Mouse (Mus musculus): ENCODE data around the gene Krt82. TPM values are rescaled to one million over a fixed set of nuclear protein-coding genes. Genes with fewer than 3 reads are reported as not detected.

The Krt82 gene
- not detected for total RNA-seq (2021)
- long read RNA-seq, experiment 1: 0 reads
- long read RNA-seq, experiment 2: 0 reads

DNA sequence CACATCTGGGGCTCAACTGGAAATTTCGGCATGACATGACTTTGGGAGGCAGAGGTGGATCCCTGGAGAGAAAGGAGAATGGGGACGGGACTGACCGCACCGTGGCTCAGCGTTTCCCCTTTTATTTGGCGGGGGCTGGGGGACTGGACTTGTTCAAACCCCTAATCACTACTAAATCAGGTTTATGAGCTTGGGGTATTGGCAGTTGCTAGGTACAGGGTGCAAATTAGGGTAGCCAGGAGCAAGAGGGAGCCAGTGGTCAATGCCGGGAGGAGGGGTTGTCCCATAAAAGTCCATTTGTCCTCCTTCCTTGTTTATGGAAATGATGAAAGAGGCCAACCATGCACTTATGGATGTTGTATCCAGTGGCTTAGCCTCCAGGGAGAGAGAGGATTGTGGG lies at the start of gene Krt82:
Krt82 (minus strand) TSS at position 101 of the 400 bp plus-strand sequence.
- intact Hi-C loops (cut with DNase I): no loop called here
- DNase-seq: no peak

- intact Hi-C loops (cut with DNase I): no loop called here
- DNase-seq: no peak
These were observed 48.7 kb upstream of the Krt82 start for GRCm38 (mm10) chr15:101599123-101599522.

GRCm38 (mm10) chr15:101588216-101588615 lies 37.7 kb upstream of the Krt82 start:
- DNase-seq: no peak
- intact Hi-C loops (cut with DNase I): no loop called here

DNA sequence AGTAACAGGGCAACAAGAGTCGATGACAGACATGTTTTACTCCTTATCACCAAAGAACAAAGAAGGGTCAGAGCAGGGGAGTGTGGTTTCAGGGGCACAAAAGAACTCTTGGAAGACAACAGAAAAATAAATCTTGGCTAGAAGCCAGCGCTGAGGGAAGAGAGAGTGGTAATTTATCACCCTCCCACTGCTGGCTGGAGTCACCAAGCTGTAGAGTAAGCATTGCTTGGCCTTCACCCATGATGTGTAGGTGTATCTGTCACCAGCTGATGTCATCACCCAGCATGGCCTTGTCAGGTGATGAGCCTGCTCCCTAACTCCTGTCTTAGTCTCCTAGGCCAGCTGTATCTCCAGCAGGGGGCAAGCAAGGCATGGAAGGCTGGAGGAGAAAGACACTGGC lies 34.0 kb upstream of the Krt82 start:
- DNase-seq: no peak
- intact Hi-C loops (cut with DNase I): no loop called here

DNA sequence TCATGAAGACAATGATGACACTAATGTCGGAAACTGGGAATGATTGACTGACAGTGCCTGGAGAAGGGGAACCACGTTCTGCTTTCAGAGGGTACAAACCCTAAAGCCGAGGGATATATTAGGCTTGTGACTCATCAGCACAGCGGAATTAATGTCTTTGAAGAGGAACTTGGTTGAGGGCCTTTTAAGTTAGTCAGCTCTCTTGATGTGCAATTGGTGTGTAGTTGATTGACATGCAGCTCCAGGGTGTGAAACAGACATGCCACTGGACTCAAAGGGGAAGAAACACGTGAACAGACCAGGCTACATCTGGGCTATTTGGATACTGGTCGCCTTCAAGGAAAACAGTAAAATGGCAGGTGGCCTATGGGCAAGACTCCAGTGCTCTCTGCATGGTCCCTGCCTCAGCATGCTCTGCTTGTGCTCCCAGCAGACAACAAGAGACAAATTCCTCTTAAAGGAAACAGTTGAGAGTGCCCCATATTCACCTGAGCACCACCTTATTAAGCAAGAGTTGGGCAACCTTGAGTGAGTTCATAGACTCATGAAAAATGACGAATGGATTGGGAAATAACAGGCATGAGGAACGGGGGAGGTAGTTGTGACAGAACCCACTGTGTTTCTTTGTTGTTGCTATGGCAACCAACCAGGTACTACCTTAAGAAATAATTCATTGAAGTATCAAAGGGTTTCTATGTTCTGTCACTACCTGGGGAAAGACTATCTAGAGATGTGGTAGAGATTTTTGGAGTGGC lies 32.9 kb upstream of the Krt82 start:
- DNase-seq: no peak

DNA sequence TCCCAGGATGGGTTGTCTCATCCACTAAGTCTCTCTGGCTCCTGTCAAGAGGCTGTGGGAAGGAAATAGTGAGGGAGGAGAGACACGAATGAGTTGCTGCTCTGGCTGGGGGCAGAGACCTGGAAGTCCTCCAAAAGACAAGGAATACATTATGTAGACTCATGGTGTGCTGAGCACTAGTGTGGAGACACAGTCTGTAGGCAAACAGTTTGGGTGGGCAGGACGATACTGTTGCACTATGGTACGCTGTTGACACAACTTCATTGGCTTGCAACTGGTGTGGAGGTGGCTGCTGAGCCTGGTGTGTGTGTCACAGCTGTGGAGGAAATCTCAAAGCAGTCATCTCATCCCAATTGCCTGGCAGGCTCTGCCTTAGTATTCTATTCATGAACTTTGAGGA lies 31.2 kb upstream of the Krt82 start:
- intact Hi-C loops (cut with DNase I): no loop called here
- DNase-seq: no peak

More for the DNA sequence above, 32.9 kb upstream of the Krt82 start:
- intact Hi-C loops (cut with DNase I): no loop called here

- intact Hi-C loops (cut with DNase I): no loop called here
- DNase-seq: no peak
These were observed 25.0 kb upstream of the Krt82 start for GRCm38 (mm10) chr15:101575506-101575905.

- intact Hi-C loops (cut with DNase I): no loop called here
These were observed 23.4 kb upstream of the Krt82 start, which contains the start of gene Krt75 for GRCm38 (mm10) chr15:101573796-101574345. TSS of gene Krt75 (minus strand) at chr15:101573904.

GRCm38 (mm10) chr15:101567780-101568179 lies 17.3 kb upstream of the Krt82 start:
- DNase-seq: no peak
- intact Hi-C loops (cut with DNase I): no loop called here

More at GRCm38 (mm10) chr15:101573796-101574345, 23.4 kb upstream of the Krt82 start, which contains the start of gene Krt75:
- DNase-seq: no peak

GRCm38 (mm10) chr15:101562850-101563249 lies 12.4 kb upstream of the Krt82 start, which contains the start of gene Krt90:
TSS of gene Krt90 (minus strand) at chr15:101562950.
- no peak for DNase-seq
- intact Hi-C loops (cut with DNase I): no loop called here

DNA sequence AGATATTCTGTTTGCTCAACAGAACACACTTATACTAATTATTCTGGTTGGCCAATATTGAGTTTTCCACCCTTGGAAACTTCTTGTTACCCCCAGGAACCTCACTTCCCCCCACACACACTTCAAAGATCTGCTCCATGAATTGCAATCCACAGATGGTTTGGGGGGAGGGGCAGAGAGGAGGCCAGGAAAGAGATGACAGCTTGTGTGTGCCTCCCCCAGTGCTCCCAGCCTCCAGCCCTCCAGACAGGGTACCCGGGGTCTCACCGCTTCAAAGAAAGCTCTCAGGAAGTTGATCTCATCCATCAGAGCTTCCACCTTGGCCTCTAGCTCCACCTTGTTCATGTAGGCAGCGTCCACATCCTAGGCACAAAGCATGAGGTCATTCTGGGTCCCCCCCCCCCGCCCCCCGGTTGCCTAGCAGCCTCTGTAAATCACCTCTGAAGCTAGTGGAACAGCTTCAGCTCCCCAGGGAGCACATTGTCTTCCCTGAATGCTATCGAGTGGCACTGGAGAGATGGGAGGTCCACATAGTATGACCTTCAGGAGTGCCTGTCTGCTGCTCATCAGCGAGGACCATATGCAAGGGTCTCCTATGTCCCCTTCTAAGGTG lies 7.7 kb upstream of the Krt82 start:
- no peak for DNase-seq
- intact Hi-C loops (cut with DNase I): no loop called here

- no peak for DNase-seq
- intact Hi-C loops (cut with DNase I): no loop called here
These were observed 2.7 kb upstream of the Krt82 start for GRCm38 (mm10) chr15:101553169-101553568.

DNA sequence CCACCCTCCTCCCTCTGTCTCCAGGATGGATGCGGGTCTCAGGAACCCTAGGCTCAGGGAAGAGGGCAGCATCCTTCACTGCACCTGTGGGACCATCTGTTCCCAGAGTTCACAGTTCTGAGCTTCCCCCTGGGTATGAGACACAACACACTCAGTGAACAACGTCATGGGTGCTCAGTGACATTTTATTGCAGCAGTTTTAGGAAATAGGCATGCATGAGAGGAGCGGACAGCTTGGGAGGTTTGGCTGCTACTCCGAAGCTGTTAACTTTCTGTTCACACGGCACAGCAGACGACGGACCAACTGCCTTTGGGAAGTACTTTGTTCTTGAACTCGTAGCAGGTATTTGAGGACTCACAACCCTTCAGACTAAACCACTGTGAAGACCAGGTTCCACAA lies 1.7 kb upstream of the Krt82 start:
- no peak for DNase-seq
- intact Hi-C loops (cut with DNase I): no loop called here

DNA sequence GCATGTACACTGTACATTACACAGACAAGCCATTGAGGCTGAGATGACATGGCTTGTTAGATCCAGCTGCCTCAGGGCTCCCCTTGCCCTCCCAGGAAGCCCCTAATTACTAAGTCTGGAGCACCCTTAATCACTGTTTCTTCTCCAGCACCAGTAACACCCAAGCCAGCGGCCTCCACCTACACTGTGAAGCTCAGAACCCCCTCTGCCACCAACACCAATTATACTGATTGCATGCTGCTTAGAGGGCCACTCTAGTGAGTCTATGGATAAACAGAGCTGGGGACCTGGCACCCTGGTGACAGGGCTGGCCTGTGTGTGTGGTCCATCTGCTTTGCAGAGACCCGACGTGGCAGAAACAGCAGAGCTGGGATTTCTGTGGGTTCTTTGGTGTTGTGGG lies 6.0 kb downstream of the Krt82 start:
- DNase-seq: no peak
- intact Hi-C loops (cut with DNase I): no loop called here

- intact Hi-C loops (cut with DNase I): no loop called here
- DNase-seq: no peak
These were observed 7.9 kb downstream of the Krt82 start for GRCm38 (mm10) chr15:101542543-101542942.

GRCm38 (mm10) chr15:101538580-101538900 lies 11.9 kb downstream of the Krt82 start:
- intact Hi-C loops (cut with DNase I): loop anchor here (5.0 kb wide), 1 partner anchor 234 kb away; no protein-coding TSS in a partner anchor
- DNase-seq: no peak

- DNase-seq: no peak
- intact Hi-C loops (cut with DNase I): loop anchor here (5.0 kb wide), 1 partner anchor 234 kb away; no protein-coding TSS in a partner anchor
These were observed 12.4 kb downstream of the Krt82 start for GRCm38 (mm10) chr15:101537864-101538579.

DNA sequence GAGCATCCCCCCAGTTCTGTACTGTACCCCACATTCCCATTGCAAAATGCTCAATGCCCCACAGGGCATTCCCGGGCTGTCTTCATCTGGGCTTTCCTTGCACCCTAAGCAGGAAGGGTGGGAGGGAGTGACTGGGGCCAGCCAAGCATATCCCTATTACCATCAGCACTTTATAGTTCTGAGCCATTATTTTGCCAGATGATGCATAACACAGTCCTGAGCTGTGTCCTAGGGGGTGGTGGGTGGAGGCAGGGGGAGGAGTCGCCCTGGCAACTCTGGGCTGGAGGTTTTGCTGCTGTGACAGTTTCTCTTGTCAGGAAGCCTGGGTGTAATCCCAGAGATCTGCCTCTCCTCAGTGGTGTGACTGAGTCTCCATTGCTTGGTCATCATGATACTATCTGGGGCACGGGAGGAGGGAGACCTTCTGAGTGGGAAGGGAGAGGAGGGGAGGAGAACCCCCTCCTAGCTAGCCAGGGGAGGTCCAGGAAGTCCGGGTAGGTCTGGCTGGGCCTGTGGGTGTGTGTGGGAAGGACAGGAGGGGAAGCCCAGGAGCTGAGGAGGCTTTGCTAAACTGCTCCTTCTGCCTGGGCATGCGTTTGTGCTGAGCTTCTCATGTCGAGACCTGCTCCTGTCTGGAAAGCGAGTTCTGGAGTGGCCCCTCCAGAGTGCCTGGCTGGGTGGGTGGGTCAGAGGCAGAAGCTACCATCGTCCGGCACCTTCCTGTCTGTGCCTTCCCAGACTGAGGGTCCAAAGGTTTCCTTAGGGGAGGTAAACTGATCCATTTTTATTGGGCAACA lies 14.2 kb downstream of the Krt82 start:
- intact Hi-C loops (cut with DNase I): loop anchor here (5.0 kb wide), 1 partner anchor 236 kb away; no protein-coding TSS in a partner anchor
- no peak for DNase-seq

- intact Hi-C loops (cut with DNase I): no loop called here
- DNase-seq: no peak
These were observed 17.7 kb downstream of the Krt82 start, which contains the start of gene Krt84 for GRCm38 (mm10) chr15:101532720-101533119. TSS of gene Krt84 (minus strand) at chr15:101532820.

Data from gastrocnemius, postnatal 36 days (tissue).